Mouse (Mus musculus): ENCODE data around the gene Gm17387. TPM values are rescaled to one million over a fixed set of nuclear protein-coding genes. Genes with fewer than 3 reads are reported as not detected.

Gm17387 gene
- total and polyA plus RNA-seq, 2 experiments from 2014 or later: not detected

GRCm38 (mm10) chr7:141062525-141062924 is 33.6 kb downstream of the Gm17387 start:
- Histone ChIP-seq H3K36me3 (ENCODE audit: insufficient read depth, low read length) (peaks cover 37% of the 10 kb centered on the region), H3K9ac (replicated peaks; ENCODE audit: low read length) (peak overlapping the region; percentile 97; the same call in 1 of the 2 replicates), H3K27me3 (ENCODE audit: insufficient read depth, low read length) (no peaks in the 10 kb centered on the region), H3K27ac (0 out of 2 replicates have a peak overlapping the region, but pooled peaks have one; percentile 92), H3K4me2 (ENCODE audit: low read depth, low read length) (peak overlapping the region; percentile 78; the same call in 1 of the 2 replicates), H3K9me3 (ENCODE audit: low read length) (no peaks in the 10 kb centered on the region), H3K4me1 (ENCODE audit: insufficient read depth, low read length) (peaks cover 14% of the 10 kb centered on the region), H3K4me3 (ENCODE audit: low read length) (no peak overlapping the region)
- ATAC-seq: 0 out of 2 replicates have a peak, but pooled peaks have one; percentile 8
- 54% methylated on average over 7 of the region's 7 CpGs for WGBS
- no peak for TF ChIP-seq CTCF (IDR thresholded peaks at IDR 0.05; ENCODE audit: low read depth)
- peak; percentile 34 for DNase-seq (ENCODE audit: low spot score)

- peaks cover 44% of the 10 kb centered on the region for H3K36me3 ChIP-seq (ENCODE audit: insufficient read depth, low read length)
Observed at GRCm38 (mm10) chr7:141063353-141063752, 34.4 kb downstream of the Gm17387 start.

GRCm38 (mm10) chr7:141064175-141064574 is 35.2 kb downstream of the Gm17387 start:
- Histone ChIP-seq H3K9ac (replicated peaks; ENCODE audit: low read length) (no peak overlapping the region), H3K9me3 (ENCODE audit: low read length) (no peaks in the 10 kb centered on the region), H3K27ac (no peak overlapping the region), H3K27me3 (ENCODE audit: insufficient read depth, low read length) (no peaks in the 10 kb centered on the region), H3K4me3 (ENCODE audit: low read length) (no peak overlapping the region), H3K4me1 (ENCODE audit: insufficient read depth, low read length) (peaks cover 14% of the 10 kb centered on the region), H3K36me3 (ENCODE audit: insufficient read depth, low read length) (peaks cover 44% of the 10 kb centered on the region), H3K4me2 (ENCODE audit: low read depth, low read length) (no peak overlapping the region)
- no peak for DNase-seq (ENCODE audit: low spot score)
- no peak for TF ChIP-seq CTCF (IDR thresholded peaks at IDR 0.05; ENCODE audit: low read depth)
- no peak for ATAC-seq
- WGBS: 79% methylated on average over 7 of the region's 7 CpGs

More at GRCm38 (mm10) chr7:141063353-141063752, 34.4 kb downstream of the Gm17387 start:
- Histone ChIP-seq H3K9me3 (ENCODE audit: low read length) (no peaks in the 10 kb centered on the region), H3K4me3 (ENCODE audit: low read length) (no peak overlapping the region), H3K4me2 (ENCODE audit: low read depth, low read length) (no peak overlapping the region), H3K4me1 (ENCODE audit: insufficient read depth, low read length) (peaks cover 14% of the 10 kb centered on the region), H3K27ac (no peak overlapping the region), H3K9ac (replicated peaks; ENCODE audit: low read length) (no peak overlapping the region), H3K27me3 (ENCODE audit: insufficient read depth, low read length) (no peaks in the 10 kb centered on the region)
- ATAC-seq (no peak), DNase-seq (ENCODE audit: low spot score) (no peak)
- TF ChIP-seq CTCF (IDR thresholded peaks at IDR 0.05; ENCODE audit: low read depth): no peak
- WGBS: 91% methylated on average over 3 of the region's 3 CpGs

DNA sequence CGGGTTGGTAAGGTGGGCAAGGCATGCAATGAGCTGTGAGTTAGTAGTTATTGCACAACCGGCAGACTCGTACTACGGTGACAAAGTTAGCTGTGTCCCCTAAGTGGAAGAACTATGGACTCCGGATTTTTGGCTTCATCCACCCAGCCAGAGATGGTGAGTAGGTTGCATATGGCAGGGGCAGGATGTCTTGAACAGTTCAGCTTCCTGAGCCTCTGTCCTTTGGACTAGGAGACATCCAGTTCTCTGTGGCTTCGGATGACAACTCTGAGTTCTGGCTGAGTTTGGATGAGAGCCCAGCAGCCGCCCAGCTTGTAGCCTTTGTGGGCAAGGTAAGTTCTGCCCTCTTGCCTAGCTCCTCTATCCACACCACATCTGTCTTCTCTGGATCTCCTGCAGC is 35.6 kb downstream of the Gm17387 start:
- TF ChIP-seq CTCF (IDR thresholded peaks at IDR 0.05; ENCODE audit: low read depth): no peak
- Histone ChIP-seq H3K27ac (no peak overlapping the region), H3K27me3 (ENCODE audit: insufficient read depth, low read length) (no peaks in the 10 kb centered on the region), H3K9ac (replicated peaks; ENCODE audit: low read length) (no peak overlapping the region), H3K36me3 (ENCODE audit: insufficient read depth, low read length) (peaks cover 44% of the 10 kb centered on the region), H3K4me2 (ENCODE audit: low read depth, low read length) (no peak overlapping the region), H3K4me3 (ENCODE audit: low read length) (no peak overlapping the region), H3K4me1 (ENCODE audit: insufficient read depth, low read length) (peaks cover 14% of the 10 kb centered on the region), H3K9me3 (ENCODE audit: low read length) (no peaks in the 10 kb centered on the region)
- ATAC-seq: no peak
- 86% methylated on average over 7 of the region's 7 CpGs for WGBS
- DNase-seq (ENCODE audit: low spot score): no peak

DNA sequence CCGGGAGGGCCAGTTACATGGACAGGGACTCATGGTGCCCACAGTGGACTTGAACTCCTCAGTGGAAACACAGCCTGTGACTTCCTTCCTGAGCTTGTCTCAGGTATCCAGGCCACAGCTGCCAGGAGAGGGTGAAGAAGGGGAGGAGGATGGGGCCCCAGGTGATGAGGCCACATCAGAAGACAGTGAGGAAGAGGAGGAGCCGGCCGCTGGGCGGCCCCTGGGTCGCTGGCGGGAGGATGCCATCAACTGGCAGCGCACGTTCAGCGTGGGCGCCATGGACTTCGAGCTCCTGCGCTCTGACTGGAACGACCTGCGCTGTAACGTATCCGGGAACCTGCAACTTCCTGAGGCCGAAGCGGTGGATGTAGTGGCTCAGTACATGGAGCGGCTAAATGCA is 39.4 kb downstream of the Gm17387 start:
- H3K36me3 ChIP-seq (ENCODE audit: insufficient read depth, low read length): peaks cover 44% of the 10 kb centered on the region
- TF ChIP-seq CTCF (IDR thresholded peaks at IDR 0.05; ENCODE audit: low read depth): no peak

DNA sequence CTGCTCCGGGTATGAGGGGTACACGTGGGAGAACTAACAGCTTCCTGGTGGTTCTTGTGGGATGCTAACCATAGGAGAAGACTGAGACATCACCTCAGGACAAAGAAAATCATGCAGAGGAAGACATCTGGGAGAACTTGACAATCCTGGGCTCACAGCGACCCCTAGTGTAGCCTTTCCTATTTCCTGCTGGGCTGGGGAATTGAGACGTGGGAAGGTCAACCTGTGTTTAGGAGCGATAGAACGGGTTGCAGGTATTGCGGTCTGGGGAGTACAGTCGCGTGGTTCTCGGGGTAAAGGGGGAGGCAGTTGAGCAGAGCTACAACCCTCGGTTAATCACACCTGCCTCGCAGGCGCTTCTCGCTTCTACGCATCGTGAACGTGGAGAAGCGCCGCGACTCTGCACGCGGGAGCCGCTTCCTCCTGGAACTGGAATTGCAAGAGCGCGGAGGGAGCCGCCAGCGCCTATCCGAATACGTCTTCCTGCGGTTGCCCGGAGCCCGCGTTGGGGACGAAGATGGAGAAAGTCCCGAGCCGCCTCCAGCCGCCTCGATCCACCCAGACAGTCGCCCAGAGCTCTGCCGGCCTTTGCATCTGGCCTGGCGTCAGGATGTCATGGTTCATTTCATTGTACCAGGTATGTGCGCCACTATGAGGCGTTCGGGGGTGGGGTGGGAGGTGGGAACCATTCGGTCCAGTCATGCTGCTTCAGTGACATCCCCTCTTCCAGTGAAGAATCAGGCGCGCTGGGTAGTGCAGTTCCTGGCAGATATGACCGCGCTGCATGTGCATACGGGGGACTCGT is 41.3 kb downstream of the Gm17387 start:
- WGBS: under 1% methylated on average over 51 of the region's 51 CpGs
- no peaks in the 10 kb centered on the region for H3K27me3 ChIP-seq (ENCODE audit: insufficient read depth, low read length)
- H3K9ac ChIP-seq (replicated peaks; ENCODE audit: low read length): peak overlapping the region; percentile 53
- H3K36me3 ChIP-seq (ENCODE audit: insufficient read depth, low read length): peaks cover 27% of the 10 kb centered on the region; the same call in 1 of the 2 replicates
- H3K27ac ChIP-seq: peak overlapping the region; percentile 90
- TF ChIP-seq CTCF (IDR thresholded peaks at IDR 0.05; ENCODE audit: low read depth): peak; percentile 89
- peak overlapping the region; percentile 65 for H3K4me2 ChIP-seq (ENCODE audit: low read depth, low read length)
- peak; percentile 72 for ATAC-seq
- H3K4me1 ChIP-seq (ENCODE audit: insufficient read depth, low read length): peaks cover 11% of the 10 kb centered on the region
- H3K4me3 ChIP-seq (ENCODE audit: low read length): peak overlapping the region; percentile 33
- no peaks in the 10 kb centered on the region for H3K9me3 ChIP-seq (ENCODE audit: low read length)
- peak; percentile 90 for DNase-seq (ENCODE audit: low spot score)

More for the DNA sequence above, 39.4 kb downstream of the Gm17387 start:
- ATAC-seq (no peak), DNase-seq (ENCODE audit: low spot score) (no peak)
- H3K27ac ChIP-seq: no peak overlapping the region
- no peak overlapping the region for H3K4me3 ChIP-seq (ENCODE audit: low read length)
- H3K4me1 ChIP-seq (ENCODE audit: insufficient read depth, low read length): peaks cover 11% of the 10 kb centered on the region
- 80% methylated on average over 19 of the region's 19 CpGs for WGBS
- no peak overlapping the region for H3K9ac ChIP-seq (replicated peaks; ENCODE audit: low read length)
- no peaks in the 10 kb centered on the region for H3K9me3 ChIP-seq (ENCODE audit: low read length)
- no peak overlapping the region for H3K4me2 ChIP-seq (ENCODE audit: low read depth, low read length)
- H3K27me3 ChIP-seq (ENCODE audit: insufficient read depth, low read length): no peaks in the 10 kb centered on the region

Data from hindbrain, postnatal 0 days (tissue).